Mouse (Mus musculus) heart, embryonic 15.5 days (tissue): Measurements from ENCODE around the gene E330009J07Rik. TPM values are rescaled to one million over a fixed set of nuclear protein-coding genes. Genes with fewer than 3 reads are reported as not detected.

Experiments used
- ATAC-seq: fragments of 200-750 bp; cut with Nextera tagmentation; replicated peaks from 2 replicates; pipeline ENCODE4 v1.8.0; 2017; ENCODE audit warnings: low read depth, moderate TSS enrichment; ENCODE audit not compliant: insufficient number of reproducible peaks, insufficient read depth, low FRiP score
- H3K27ac ChIP-seq: fragments of 300-500 bp; sonication (generic); 2 replicates; pipeline ENCODE4 v1.5.1; 2015; ENCODE audit warnings: mild to moderate bottlenecking, inconsistent platforms
- H3K27me3 ChIP-seq: fragments of 300-500 bp; sonication (generic); 2 replicates; pipeline ENCODE4 v1.6.1; 2015; ENCODE audit warnings: inconsistent platforms
- H3K36me3 ChIP-seq: fragments of 300-500 bp; sonication (generic); 2 replicates; pipeline ENCODE4 v1.6.1; 2015; ENCODE audit warnings: mild to moderate bottlenecking, inconsistent platforms
- H3K4me1 ChIP-seq: fragments of 300-500 bp; sonication (generic); replicated peaks from 2 replicates; pipeline ENCODE4 v1.6.1; 2015; ENCODE audit warnings: inconsistent platforms
- H3K4me2 ChIP-seq: fragments of 300-500 bp; sonication (generic); 2 replicates; pipeline ENCODE4 v1.6.1; 2015; ENCODE audit warnings: inconsistent platforms, mild to moderate bottlenecking, moderate library complexity
- H3K4me3 ChIP-seq: fragments of 300-500 bp; sonication (generic); 2 replicates; pipeline ENCODE4 v1.5.1; 2015; ENCODE audit warnings: mild to moderate bottlenecking, inconsistent platforms
- H3K9ac ChIP-seq: fragments of 300-500 bp; sonication (generic); 2 replicates; pipeline ENCODE4 v1.6.1; 2015; ENCODE audit warnings: mild to moderate bottlenecking, inconsistent platforms
- H3K9me3 ChIP-seq: fragments of 300-500 bp; sonication (generic); replicated peaks from 2 replicates; pipeline ENCODE4 v1.6.1; 2016; ENCODE audit warnings: inconsistent platforms
- WGBS: fragments of 180-500 bp; shearing (Covaris S2); methylation state at CpG from one replicate; pipeline ENCODE4 v1.1.7; 2015; ENCODE audit warnings: mixed read lengths; 5-methylcytosine and 5-hydroxymethylcytosine counted together
- polyA plus RNA-seq: library from polyadenylated mRNA; unstranded; fragments of >200 nt; fragmentation: Nextera tagmentation; extraction: Ambion mirVana; gene quantifications from 2 replicates; pipeline ENCODE4 v1.2.1, GENCODE M21; 2015

The E330009J07Rik gene
- polyA plus RNA-seq = 2.5 and 5.9 TPM in 2 replicates

DNA sequence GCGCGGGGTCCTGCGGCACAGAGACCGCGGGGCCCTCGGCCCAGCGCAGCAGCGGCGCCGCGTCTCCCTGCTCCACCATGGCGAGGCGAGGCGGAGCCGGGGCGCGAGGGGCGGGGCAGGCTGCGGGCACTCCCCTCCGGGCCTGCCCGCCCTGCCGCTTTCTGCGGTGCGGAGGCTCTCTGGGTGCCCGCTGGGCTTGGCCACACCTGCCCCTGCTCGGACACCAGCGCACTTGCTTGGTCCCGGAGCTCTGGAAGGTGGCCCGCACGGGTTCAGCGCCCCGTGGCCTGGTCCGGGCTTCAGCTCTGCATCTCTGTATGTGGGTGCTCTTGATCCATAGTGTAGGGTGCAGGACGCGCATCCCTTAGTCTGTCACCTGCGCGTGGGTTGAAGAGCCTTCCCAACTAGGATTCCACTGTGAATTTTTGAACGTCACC, at the start of gene E330009J07Rik:
TSS of gene E330009J07Rik (minus strand) at position 89 of the 437 bp plus-strand sequence.
- H3K27me3 ChIP-seq = 0 out of 2 replicates have a peak, but pooled peaks cover 17% of the 10 kb centered on the region
- peaks cover 9% of the 10 kb centered on the region for H3K4me1 ChIP-seq
- under 1% methylated on average over 38 of the region's 38 CpGs for WGBS
- H3K27ac ChIP-seq = 0 out of 2 replicates have a peak within 1 kb of the TSS, but pooled peaks have one; percentile 33
- H3K4me3 ChIP-seq = peak within 1 kb of the TSS; percentile 90
- H3K9ac ChIP-seq = peak within 1 kb of the TSS; percentile 84
- no peaks in the 10 kb centered on the region for H3K9me3 ChIP-seq
- peak; percentile 90 for ATAC-seq
- peak within 1 kb of the TSS; percentile 99 for H3K4me2 ChIP-seq
- no peaks in the 10 kb centered on the region for H3K36me3 ChIP-seq

DNA sequence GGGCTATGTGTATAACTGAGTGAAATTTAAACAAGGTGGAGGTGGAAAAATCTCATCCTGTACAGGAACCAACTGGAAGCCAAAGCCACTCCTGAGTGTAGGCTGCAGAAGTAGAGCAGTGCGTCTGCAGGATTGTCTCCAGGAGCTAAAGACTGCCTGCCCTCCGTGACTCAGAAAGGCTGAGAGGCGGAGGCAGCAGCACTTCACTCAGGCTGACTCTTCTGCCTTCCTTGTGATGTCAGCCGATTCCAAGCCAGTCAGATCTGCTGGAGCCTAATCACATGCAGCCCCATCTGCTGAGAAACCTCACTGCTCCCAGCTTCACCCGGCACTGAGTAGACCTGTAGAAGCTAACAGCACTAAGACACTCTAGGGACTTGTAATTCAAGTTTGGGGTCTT, 46.4 kb upstream of the E330009J07Rik start:
- WGBS = 92% methylated on average over 5 of the region's 5 CpGs
- H3K27ac ChIP-seq = no peak overlapping the region
- no peak overlapping the region for H3K4me2 ChIP-seq
- no peaks in the 10 kb centered on the region for H3K27me3 ChIP-seq
- H3K4me1 ChIP-seq = no peaks in the 10 kb centered on the region
- no peaks in the 10 kb centered on the region for H3K9me3 ChIP-seq
- H3K36me3 ChIP-seq = peaks cover 49% of the 10 kb centered on the region
- H3K4me3 ChIP-seq = no peak overlapping the region
- H3K9ac ChIP-seq = no peak overlapping the region
- no peak for ATAC-seq

DNA sequence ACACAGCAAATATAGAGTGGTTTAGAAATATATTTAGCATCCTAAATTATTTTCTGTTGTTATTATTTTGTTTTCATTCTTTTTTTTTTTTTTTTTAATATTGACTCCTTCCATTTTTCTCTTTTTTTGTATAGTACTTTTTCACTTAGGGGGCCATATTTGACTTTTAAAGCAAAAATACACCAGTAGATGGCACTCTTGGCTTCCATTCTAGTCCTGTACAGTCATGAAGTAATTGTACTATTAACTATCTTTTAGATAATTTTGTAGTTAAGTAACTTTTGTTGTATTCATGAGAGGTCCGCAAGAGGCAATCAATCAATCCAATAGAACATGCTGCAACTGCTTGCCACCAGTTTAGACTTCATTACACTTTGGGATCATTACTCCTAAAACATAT, 43.8 kb upstream of the E330009J07Rik start:
- WGBS = 84% methylated on average over 1 of the region's 1 CpGs
- Histone ChIP-seq H3K36me3 (peaks cover 66% of the 10 kb centered on the region), H3K27me3 (no peaks in the 10 kb centered on the region), H3K4me1 (no peaks in the 10 kb centered on the region), H3K27ac (no peak overlapping the region), H3K4me2 (no peak overlapping the region), H3K9me3 (no peaks in the 10 kb centered on the region), H3K4me3 (no peak overlapping the region), H3K9ac (no peak overlapping the region)
- ATAC-seq = no peak

DNA sequence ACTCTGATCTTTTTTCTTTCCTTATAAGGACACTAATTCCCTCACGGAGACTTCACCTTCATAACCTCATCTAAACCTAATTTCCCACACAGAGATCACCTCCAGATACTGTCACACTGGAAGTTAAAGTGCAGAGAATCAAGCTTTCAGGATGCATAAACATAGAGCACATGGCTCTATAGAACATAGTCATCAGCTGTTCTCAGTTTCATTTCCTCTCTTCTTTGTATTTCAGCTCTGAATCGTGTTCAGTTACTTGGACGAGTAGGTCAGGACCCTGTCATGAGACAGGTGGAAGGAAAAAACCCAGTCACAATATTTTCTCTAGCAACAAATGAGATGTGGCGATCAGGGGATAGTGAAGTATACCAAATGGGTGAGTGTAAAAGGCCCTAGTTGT, 40.2 kb upstream of the E330009J07Rik start:
- no peak overlapping the region for H3K9ac ChIP-seq
- no peak overlapping the region for H3K27ac ChIP-seq
- H3K36me3 ChIP-seq = peaks cover 51% of the 10 kb centered on the region
- ATAC-seq = no peak
- H3K4me1 ChIP-seq = peaks cover 6% of the 10 kb centered on the region
- no peaks in the 10 kb centered on the region for H3K9me3 ChIP-seq
- no peak overlapping the region for H3K4me3 ChIP-seq
- no peak overlapping the region for H3K4me2 ChIP-seq
- H3K27me3 ChIP-seq = no peaks in the 10 kb centered on the region
- WGBS = 84% methylated on average over 4 of the region's 4 CpGs

DNA sequence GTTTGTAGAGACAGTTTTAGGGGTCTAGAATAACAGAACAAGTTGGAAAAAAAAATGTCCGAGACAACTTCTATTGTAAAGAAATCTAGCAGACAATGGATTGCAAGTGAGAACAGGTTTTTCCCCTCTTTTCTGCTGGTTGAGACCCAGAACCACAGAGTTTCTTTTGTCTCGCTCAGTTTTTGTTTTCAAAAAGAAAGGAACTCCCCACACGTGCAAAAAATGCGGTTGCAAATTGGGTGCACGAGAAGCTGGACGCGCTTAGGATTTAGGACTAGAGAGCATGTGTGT, 35.7 kb upstream of the E330009J07Rik start:
- Histone ChIP-seq H3K9me3 (no peaks in the 10 kb centered on the region), H3K4me1 (peaks cover 6% of the 10 kb centered on the region), H3K36me3 (peaks cover 32% of the 10 kb centered on the region), H3K9ac (peak overlapping the region; percentile 78), H3K4me2 (peak overlapping the region; percentile 84), H3K27me3 (no peaks in the 10 kb centered on the region), H3K4me3 (peak overlapping the region; percentile 64), H3K27ac (peak overlapping the region; percentile 89)
- WGBS = under 1% methylated on average over 7 of the region's 7 CpGs
- ATAC-seq = no peak

DNA sequence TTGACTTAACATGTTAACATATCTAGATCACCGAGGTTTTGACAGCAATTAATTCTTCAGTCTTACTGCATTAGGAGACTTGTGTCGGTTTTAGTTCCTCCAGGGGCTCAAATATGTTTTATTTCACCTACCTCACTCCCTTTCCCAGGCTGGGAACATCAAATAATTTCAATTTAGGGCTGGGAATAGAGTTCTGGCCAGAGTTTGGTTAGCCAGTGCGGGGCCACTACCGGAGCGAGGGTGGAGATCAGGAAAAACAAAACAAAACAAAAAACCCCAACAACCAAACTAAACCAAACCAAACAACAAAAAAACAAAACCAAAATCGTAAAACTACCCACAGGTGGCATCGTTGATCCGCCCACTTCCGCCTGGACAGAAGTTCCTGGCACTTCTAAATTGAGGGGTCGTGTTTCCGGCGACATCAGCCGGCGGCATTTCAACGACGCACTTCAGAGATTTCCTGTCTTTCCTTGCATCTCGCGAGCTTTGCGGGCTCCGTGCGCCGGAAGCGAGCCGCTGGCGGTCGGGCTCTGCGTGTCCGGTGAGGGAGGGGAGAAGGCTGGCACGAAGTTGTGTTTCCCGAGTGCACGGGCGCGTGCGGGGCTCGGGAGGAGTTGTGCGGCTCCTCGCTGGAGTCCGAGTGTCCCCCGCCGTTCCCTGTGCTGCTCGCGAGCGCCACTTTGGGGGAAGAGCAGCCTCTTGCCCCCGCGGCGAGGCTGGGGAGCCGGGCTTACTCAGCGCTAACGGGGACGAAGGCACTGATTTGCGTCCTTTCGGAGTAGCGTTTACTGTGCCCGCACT, 35.2 kb upstream of the E330009J07Rik start, which contains the start of gene Ssbp1:
TSS of gene Ssbp1 (plus strand) at position 437 of the 804 bp plus-strand sequence.
- peaks cover 6% of the 10 kb centered on the region for H3K4me1 ChIP-seq
- ATAC-seq = peak; percentile 95
- peak within 1 kb of the TSS; percentile 89 for H3K27ac ChIP-seq
- peak within 1 kb of the TSS; percentile 78 for H3K9ac ChIP-seq
- H3K4me2 ChIP-seq = peak within 1 kb of the TSS; percentile 84
- WGBS = under 1% methylated on average over 54 of the region's 54 CpGs
- no peaks in the 10 kb centered on the region for H3K9me3 ChIP-seq
- no peaks in the 10 kb centered on the region for H3K27me3 ChIP-seq
- peak within 1 kb of the TSS; percentile 64 for H3K4me3 ChIP-seq
- H3K36me3 ChIP-seq = peaks cover 28% of the 10 kb centered on the region

DNA sequence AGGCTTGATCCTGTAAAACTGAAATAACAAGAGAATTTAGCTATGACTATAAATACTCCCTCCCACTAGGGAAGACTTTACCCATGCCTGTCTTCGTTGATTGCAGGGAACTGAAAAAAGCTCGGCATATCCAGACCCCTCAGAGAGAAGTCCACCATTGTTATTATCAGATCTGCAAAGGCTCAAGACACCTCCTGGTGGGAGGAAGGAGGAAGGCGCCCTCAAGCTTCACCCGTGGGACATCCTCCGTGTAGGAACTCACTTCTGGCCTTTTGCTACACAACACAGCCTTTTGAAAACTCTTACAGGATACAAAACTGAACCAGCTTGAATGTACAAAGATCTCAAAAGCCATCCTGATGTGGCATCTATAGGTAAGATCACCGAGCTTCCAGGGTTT, 29.8 kb upstream of the E330009J07Rik start:
- Histone ChIP-seq H3K9ac (no peak overlapping the region), H3K36me3 (no peaks in the 10 kb centered on the region), H3K4me2 (no peak overlapping the region), H3K27ac (no peak overlapping the region), H3K27me3 (no peaks in the 10 kb centered on the region; the same call in 1 of the 2 replicates), H3K4me1 (no peaks in the 10 kb centered on the region), H3K4me3 (no peak overlapping the region), H3K9me3 (no peaks in the 10 kb centered on the region)
- WGBS = 42% methylated on average over 6 of the region's 6 CpGs
- no peak for ATAC-seq

DNA sequence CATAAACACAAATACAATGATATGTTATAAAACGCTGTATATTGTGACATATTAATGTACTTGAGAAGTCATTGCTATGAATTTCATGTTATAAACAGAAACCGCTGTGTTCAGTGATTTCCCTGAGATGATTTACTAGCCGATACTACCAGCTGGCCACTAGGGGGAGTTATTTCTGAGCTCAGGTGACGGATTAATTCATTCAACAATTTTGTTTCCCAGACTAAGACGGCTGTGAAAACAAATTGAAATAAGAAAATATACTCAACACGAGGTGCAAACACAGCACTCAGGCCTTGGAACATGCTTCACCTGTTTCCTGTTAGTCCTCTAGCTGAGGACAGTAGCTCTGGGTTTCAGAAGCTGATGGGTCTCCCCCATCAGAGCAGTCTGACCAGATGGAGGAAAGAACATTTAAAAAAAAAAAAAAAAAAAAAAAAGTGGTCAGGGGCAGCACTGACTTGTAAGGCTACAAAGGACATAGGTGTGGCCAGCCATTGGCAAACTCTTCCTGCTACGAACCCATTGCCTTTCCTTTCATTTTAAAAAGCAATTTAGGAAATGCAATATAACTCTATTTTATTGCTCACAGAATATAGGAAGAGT, 18.6 kb upstream of the E330009J07Rik start:
- no peaks in the 10 kb centered on the region for H3K9me3 ChIP-seq
- no peak overlapping the region for H3K27ac ChIP-seq
- H3K27me3 ChIP-seq = 0 out of 2 replicates have a peak, but pooled peaks cover under 1% of the 10 kb centered on the region
- no peaks in the 10 kb centered on the region for H3K36me3 ChIP-seq
- no peak overlapping the region for H3K9ac ChIP-seq
- ATAC-seq = no peak
- no peaks in the 10 kb centered on the region for H3K4me1 ChIP-seq
- 26% methylated on average over 7 of the region's 7 CpGs for WGBS
- H3K4me3 ChIP-seq = no peak overlapping the region
- no peak overlapping the region for H3K4me2 ChIP-seq

DNA sequence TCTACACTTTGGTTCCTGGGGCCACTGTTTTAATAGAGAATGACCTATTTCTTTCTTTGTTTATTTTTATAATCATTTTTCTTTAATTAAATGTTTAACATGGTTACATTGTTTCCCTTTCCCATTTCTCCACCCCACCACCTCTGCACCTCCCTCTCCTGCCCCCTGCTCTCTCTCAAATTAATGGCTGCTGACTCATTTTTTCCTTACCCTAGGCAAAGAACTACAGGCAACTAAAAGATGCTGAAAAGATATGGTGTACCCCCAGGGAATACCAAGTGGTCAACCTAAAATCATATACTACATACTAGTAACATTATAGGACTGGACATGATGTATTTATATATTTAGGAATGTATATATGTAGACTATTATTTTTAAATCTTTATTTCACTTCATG, 12.7 kb upstream of the E330009J07Rik start:
- no peak overlapping the region for H3K27ac ChIP-seq
- H3K27me3 ChIP-seq = 0 out of 2 replicates have a peak, but pooled peaks cover 12% of the 10 kb centered on the region
- H3K4me1 ChIP-seq = no peaks in the 10 kb centered on the region
- H3K36me3 ChIP-seq = no peaks in the 10 kb centered on the region
- H3K9ac ChIP-seq = no peak overlapping the region
- no peak overlapping the region for H3K4me3 ChIP-seq
- no peak for ATAC-seq
- H3K4me2 ChIP-seq = no peak overlapping the region
- no peaks in the 10 kb centered on the region for H3K9me3 ChIP-seq

DNA sequence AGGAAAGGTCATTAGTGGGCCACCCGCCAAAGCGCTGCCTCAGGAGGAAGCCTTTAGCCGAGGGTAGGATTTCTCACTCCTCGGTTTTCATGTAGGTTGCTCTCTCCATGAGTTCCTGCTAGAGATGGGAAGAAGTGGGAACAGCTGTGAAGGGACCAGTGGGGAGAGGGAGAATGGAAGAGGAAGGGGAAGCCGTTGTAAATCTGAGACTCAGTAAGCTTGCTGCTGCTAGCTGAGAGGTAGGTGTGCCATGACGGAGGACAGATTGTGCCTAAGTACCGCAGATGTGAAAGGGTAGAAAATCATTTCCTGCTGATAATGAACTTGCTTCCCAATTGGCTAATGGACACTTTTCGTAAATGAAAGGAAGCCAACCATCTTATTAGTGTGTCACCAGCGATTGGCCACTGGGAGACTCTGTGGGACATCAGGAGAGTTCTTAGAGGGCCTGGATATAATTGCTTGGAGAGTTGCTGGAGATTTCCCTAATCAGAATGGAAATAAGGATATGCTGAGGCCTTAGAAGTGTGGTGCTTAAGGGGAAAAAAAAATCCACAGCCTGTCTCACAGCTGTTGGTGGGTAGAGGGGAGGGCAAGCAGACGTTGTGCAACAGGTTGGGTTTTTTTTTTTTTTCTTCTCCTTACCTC, 7.5 kb upstream of the E330009J07Rik start:
- ATAC-seq = no peak
- Histone ChIP-seq H3K4me2 (no peak overlapping the region), H3K36me3 (no peaks in the 10 kb centered on the region), H3K9ac (no peak overlapping the region), H3K27ac (no peak overlapping the region), H3K9me3 (no peaks in the 10 kb centered on the region), H3K27me3 (peaks cover 26% of the 10 kb centered on the region), H3K4me1 (0 out of 2 replicates have a peak, but pooled peaks cover 2% of the 10 kb centered on the region), H3K4me3 (no peak overlapping the region)
- WGBS = 21% methylated on average over 10 of the region's 10 CpGs

DNA sequence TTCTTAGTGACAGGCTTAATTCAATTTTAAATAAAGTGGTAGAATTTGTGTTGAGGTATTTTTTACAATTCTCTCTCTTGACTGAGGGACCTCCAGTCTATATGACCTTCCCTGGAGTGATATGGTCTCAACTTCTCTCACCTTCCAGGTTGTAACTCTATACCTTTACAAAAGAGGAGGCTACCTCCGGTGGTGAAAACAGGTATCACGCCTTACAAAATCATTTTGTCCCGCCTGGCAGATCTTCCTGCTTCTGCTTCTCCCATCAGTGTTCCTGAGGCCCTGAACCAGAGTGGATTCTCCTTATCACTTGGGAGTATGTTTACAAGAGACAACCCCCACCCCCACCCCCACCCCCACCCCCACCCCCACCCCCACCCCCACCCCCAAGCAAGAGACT, 5.8 kb upstream of the E330009J07Rik start:
- Histone ChIP-seq H3K9ac (no peak overlapping the region), H3K27ac (no peak overlapping the region), H3K4me2 (no peak overlapping the region), H3K9me3 (no peaks in the 10 kb centered on the region), H3K4me3 (no peak overlapping the region), H3K4me1 (0 out of 2 replicates have a peak, but pooled peaks cover 2% of the 10 kb centered on the region), H3K27me3 (peaks cover 29% of the 10 kb centered on the region), H3K36me3 (no peaks in the 10 kb centered on the region)
- WGBS = 33% methylated on average over 3 of the region's 3 CpGs
- ATAC-seq = no peak
